Mouse (Mus musculus) adrenal gland, postnatal 4 days (tissue): ENCODE results near the gene Atp5h. TPM values are rescaled to one million over a fixed set of nuclear protein-coding genes. Genes with fewer than 3 reads are reported as not detected.

ENCODE experiments used
- DNase-seq, 2 experiments: peaks; one replicate each; pipeline ENCODE4 v3.0.0; 2021 to 2022; ENCODE audit warnings: low spot score in 2 of 2, mixed read lengths in 2 of 2
- microRNA-seq: library from miRNA; unstranded; fragments of <30 nt; microRNA quantifications from one replicate; pipeline ENCODE4 v1.2.0, GENCODE M21; 2021
- total RNA-seq, 2 experiments: library from RNA; stranded (reverse); gene quantifications; 2 replicates each; pipeline ENCODE4 v1.2.3; 2021

The Atp5h gene
- total RNA-seq, 2 experiments from 2014 or later: 503 to 527 TPM

DNA sequence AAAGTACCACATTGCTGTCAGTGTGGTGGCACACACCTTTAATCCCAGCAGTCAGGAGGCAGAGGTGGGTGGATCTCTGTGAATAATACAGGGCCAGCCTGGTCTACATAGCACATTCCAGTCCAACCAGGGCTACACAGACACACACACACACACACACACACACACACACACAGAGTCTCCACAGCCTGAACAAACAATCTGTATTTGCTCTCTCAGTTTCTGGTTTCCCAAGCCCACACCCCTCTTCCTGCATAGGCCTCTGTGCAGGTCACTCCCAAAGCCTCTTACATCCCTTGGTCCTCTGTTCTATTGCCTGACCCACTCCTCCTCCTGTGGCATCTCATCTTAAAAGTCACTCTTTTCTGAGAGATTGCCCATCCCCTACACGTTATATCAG lies 47.7 kb downstream of the Atp5h start:
- no peak for DNase-seq

DNA sequence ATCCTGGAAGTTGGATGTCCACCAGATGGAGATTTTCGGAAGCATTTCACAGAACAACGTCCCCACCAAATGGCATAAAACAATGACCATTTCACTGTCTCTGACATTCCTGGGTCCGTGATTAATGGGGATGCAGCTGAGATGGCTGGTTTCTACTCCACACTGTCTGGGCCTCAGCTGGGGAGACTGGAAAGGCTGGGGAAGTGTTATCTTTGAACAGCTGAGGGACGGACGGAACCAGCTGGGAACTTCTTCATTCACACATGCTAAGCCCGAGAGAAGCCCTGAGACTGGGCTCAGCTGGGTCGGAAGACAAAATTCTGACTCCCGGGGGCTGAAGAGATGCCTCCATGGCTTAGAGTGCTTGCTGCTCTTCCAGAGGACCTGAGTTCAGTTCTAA lies 48.4 kb downstream of the Atp5h start:
- no peak for DNase-seq

DNA sequence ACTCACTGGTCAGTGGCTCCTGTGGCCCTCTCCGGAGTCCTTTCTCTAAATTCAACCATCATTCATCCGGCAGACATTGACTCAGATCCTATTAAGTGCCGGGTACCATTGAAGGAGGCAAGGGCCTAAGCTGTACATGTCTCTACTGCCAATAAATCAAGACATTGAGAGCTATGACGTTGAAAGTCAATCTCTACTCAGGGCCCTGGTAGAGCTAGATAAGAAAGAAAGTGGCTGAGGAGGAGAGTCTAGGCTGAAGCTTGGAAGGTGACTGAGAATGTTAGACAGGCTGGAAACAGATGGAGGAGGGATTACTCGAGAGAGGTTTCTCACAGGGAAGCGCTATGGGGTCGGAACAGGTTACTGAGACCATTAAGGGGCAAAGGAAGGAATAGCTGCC lies 49.4 kb downstream of the Atp5h start:
- no peak for DNase-seq

DNA sequence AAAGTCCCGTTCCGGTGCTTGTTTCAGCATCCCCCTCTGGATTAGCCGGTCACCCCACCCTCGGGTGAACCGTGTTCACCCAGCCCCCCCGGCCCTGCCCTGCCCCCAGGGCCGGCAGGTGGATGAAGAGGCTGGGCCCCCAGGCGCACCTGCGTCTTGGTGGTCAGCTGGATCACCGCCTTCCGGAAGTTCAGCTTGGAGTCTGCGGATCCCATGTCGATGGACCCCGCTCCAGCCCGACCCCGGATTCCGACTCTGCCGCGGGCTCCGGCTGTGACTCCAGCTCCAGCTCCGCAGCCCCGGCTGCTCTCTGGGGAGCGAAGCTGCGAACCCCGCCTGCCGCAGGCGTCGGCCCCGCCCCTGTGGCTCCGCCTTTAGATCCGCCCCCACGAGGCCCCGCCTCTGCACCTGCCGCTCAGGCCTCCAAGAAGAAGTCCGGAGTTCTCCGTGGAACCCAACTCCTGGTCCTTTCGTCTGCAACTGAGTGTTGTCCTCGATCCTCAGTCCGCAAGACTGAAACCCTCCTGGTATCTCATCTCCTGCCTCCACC lies 52.3 kb downstream of the Atp5h start, which contains the start of gene Hid1:
Gene Hid1 (minus strand): TSS at position 362 of the 550 bp plus-strand sequence.
- peak; percentile 57 to 66 for DNase-seq

DNA sequence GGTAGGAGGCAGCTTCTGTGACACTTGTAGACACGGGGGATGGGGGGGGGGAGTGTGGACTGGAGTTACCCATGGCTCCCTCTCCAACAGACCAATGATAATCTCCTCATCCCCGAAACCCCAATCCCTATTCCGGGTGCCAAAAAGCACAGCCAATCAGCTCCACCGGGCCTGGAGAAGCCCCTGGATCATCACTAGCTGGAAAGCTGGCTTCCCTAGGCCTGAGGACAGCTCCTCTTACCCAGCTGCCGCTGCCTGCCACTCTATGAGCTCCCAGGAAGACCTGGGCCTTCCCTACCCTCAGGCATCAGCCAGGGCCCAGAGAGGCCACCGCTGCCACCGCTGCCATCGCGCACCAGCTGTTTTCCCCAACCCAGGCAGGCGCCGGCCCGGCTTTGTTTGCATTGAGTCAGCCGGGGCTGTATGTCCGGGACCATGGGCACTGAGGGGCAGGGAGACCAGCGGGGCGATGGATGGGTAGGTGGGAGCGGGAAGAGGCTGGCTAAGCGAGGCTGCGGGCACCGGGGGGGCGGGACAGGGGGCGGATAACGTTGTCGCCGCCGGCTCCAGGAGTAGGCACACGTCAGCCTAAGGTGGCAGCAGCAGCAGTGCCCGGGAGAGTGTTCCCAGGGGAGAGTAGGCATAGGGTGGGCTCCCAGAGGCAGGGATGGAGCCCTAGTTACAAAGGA lies 52.9 kb downstream of the Atp5h start:
- no peak for DNase-seq

DNA sequence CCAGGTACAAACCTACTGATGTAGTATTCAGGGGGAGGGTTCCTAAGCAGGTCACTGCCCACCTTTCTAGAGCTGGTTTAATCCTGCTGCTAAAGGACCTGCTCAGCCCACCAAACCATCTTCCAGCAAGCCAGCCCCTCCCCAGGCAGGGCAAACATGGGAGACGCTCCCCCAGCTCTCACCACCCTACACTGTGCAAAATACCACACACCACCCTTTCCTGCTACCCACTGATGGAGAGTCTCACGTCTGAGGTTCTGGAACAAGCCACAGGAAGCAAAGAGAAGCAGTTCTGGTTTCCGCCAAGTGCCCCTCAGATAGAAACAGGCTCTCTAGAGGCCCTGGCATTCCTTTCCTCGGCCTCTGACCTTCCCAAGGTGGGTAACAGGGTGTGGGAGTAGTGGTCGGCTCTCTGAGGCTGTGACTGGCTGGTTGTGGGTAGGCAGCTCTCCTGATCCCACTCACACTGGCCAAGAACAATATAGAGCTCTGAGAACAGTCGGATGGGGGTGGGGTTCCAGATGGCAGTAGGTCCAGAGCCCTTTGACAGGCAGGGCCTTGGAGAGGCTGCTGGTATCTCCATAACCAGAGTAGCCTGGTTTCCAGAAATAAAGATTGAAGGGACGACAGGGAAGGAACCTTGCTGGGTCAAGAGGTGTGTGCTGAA lies 53.6 kb downstream of the Atp5h start:
- DNase-seq: no peak

Small RNA genes within 50 kb of the gene (microRNA-seq; reads per million reads assigned to microRNA genes)
- not detected for gene Mir3968

Other genes with a start within 250 kb of the Atp5h start
- gene Tmem104, start 232.5 kb downstream of the Atp5h start, total RNA-seq: 10 to 100 TPM; 11.9 to 12.0 TPM
- gene Nat9, start 232.1 kb downstream of the Atp5h start, total RNA-seq: 10 to 100 TPM; 21.6 to 22.1 TPM
- 1 to 10 TPM; 1.8 to 2.0 TPM for gene Grin2c, start 152.7 kb downstream of the Atp5h start, total RNA-seq
- gene Fdxr, start 142.9 kb downstream of the Atp5h start, total RNA-seq: 100 to 1,000 TPM; 608 to 629 TPM
- gene Fads6, start 122.3 kb downstream of the Atp5h start, total RNA-seq: 10 to 100 TPM; 26.0 to 31.3 TPM
- not detected for gene Otop2, start 112.8 kb downstream of the Atp5h start, total RNA-seq
- under 1 TPM; 0.73 to 0.84 TPM for gene Ush1g, start 97.9 kb downstream of the Atp5h start, total RNA-seq
- under 1 TPM; 0.17 to 0.20 TPM for gene Otop3, start 85.2 kb downstream of the Atp5h start, total RNA-seq
- gene Hid1, start 52.2 kb downstream of the Atp5h start, total RNA-seq: 10 to 100 TPM; 29.0 to 34.2 TPM
- gene Cdr2l, start 38.0 kb downstream of the Atp5h start, total RNA-seq: 10 to 100 TPM; 44.3 to 47.4 TPM
- 100 to 1,000 TPM; 150 to 158 TPM for gene Mrpl58, start 16.2 kb downstream of the Atp5h start, total RNA-seq
- 10 to 100 TPM; 56.7 to 61.6 TPM for gene Kctd2, start 166 bp upstream of the Atp5h start, total RNA-seq
- not detected for gene Trim80, start 20.6 kb upstream of the Atp5h start, total RNA-seq
- gene Slc16a5, start 42.5 kb upstream of the Atp5h start, total RNA-seq: 1 to 10 TPM in 1 of 2 experiments, under 1 TPM in 1; 0.51 to 3.6 TPM
- 1 to 10 TPM; 7.6 to 8.5 TPM for gene Armc7, start 55.7 kb upstream of the Atp5h start, total RNA-seq
- 100 to 1,000 TPM in 1 of 2 experiments, 10 to 100 TPM in 1; 91.6 to 113 TPM for gene Nt5c, start 71.9 kb upstream of the Atp5h start, total RNA-seq
- 100 to 1,000 TPM; 149 to 164 TPM for gene Jpt1, start 94.4 kb upstream of the Atp5h start, total RNA-seq
- 100 to 1,000 TPM; 361 to 374 TPM for gene Sumo2, start 116.3 kb upstream of the Atp5h start, total RNA-seq
- 10 to 100 TPM; 68.9 to 73.6 TPM for gene Nup85, start 144.5 kb upstream of the Atp5h start, total RNA-seq
- 10 to 100 TPM; 72.9 to 77.3 TPM for gene Mrps7, start 184.0 kb upstream of the Atp5h start, total RNA-seq
- 10 to 100 TPM; 29.1 to 34.6 TPM for gene Gga3, start 184.1 kb upstream of the Atp5h start, total RNA-seq
- 100 to 1,000 TPM; 150 to 165 TPM for gene Mif4gd, start 193.0 kb upstream of the Atp5h start, total RNA-seq
- gene Slc25a19, start 208.3 kb upstream of the Atp5h start, total RNA-seq: 10 to 100 TPM; 58.4 to 69.9 TPM